ENCODE assay signal across 9 mouse cellular contexts in genomic region chr3:68563922-68564321, GRCm38 (mm10).
DNase-seq lines count a peak whose midpoint lies in the region; ATAC-seq lines count a peak whose summit lies in the region.
"Had no signal": no experiment of that assay in that cellular context is flagged by ENCODE, and none has a peak within 500 bp of the region (broad histone marks: within the 10 kb centered on the region; RNA-seq: fewer than 3 reads in every experiment).

No protein-coding gene starts in this region.

- H3K4me1 ChIP-seq in hindbrain, embryonic 13.5 days (replicated peaks) = peaks cover 33% of the 10 kb centered on the region
- H3K4me1 ChIP-seq in hindbrain, embryonic 11.5 days (replicated peaks; ENCODE audit: control insufficient read depth, insufficient read depth, low read length) = no peaks in the 10 kb centered on the region
- H3K4me1 ChIP-seq: limb, embryonic 15.5 days had no signal

- H3K27ac ChIP-seq in hindbrain, embryonic 13.5 days = no peak overlapping the region
- H3K27ac ChIP-seq in hindbrain, embryonic 11.5 days (ENCODE audit: low read depth, low read length) = no peak overlapping the region
- H3K27ac ChIP-seq: limb, embryonic 15.5 days had no signal

- H3K36me3 ChIP-seq in hindbrain, embryonic 13.5 days = no peaks in the 10 kb centered on the region
- no peaks in the 10 kb centered on the region for H3K36me3 ChIP-seq in hindbrain, embryonic 11.5 days (ENCODE audit: control insufficient read depth, insufficient read depth, low read length)
- H3K36me3 ChIP-seq: limb, embryonic 15.5 days had no signal

- ATAC-seq in hindbrain, embryonic 13.5 days (ENCODE audit: low FRiP score) = 0 out of 2 replicates have a peak, but pooled peaks have one; percentile 58
- no peak for ATAC-seq in hindbrain, embryonic 11.5 days (ENCODE audit: low FRiP score)

- 65% methylated on average over 8 of the region's 8 CpGs for WGBS in hindbrain, embryonic 13.5 days
- whole genome bisulfite sequencing in hindbrain, embryonic 11.5 days = 81% methylated on average over 8 of the region's 8 CpGs

- 0 out of 2 replicates have a peak overlapping the region, but pooled peaks have one; percentile 15 for H3K4me2 ChIP-seq in hindbrain, embryonic 13.5 days
- no peak overlapping the region for H3K4me2 ChIP-seq in hindbrain, embryonic 11.5 days (replicated peaks; ENCODE audit: low read depth, low read length)
- H3K4me2 ChIP-seq: limb, embryonic 15.5 days had no signal

- H3K9me3 ChIP-seq in hindbrain, embryonic 13.5 days = no peaks in the 10 kb centered on the region
- no peaks in the 10 kb centered on the region for H3K9me3 ChIP-seq in hindbrain, embryonic 11.5 days (ENCODE audit: control insufficient read depth, low read length)
- H3K9me3 ChIP-seq: limb, embryonic 15.5 days had no signal

- no peak overlapping the region for H3K9ac ChIP-seq in hindbrain, embryonic 13.5 days
- H3K9ac ChIP-seq in hindbrain, embryonic 11.5 days (ENCODE audit: low read depth, low read length) = no peak overlapping the region
- H3K9ac ChIP-seq: limb, embryonic 15.5 days had no signal

- no peak overlapping the region for H3K4me3 ChIP-seq in hindbrain, embryonic 13.5 days
- H3K4me3 ChIP-seq in hindbrain, embryonic 11.5 days (ENCODE audit: low read depth, low read length) = no peak overlapping the region
- H3K4me3 ChIP-seq: limb, embryonic 15.5 days had no signal

- H3K27me3 ChIP-seq in hindbrain, embryonic 13.5 days = no peaks in the 10 kb centered on the region
- H3K27me3 ChIP-seq in hindbrain, embryonic 11.5 days (ENCODE audit: control insufficient read depth, insufficient read depth, low read length) = no peaks in the 10 kb centered on the region
- H3K27me3 ChIP-seq: limb, embryonic 15.5 days had no signal

- DNase-seq in hindbrain, embryonic 11.5 days (ENCODE audit: low spot score) = no peak
- peak; percentile 79 for DNase-seq in 416B (ENCODE audit: low read depth)
- DNase-seq in adrenal gland, adult 8-10 months = peak; percentile 67
- peak; percentile 63 for DNase-seq in heart, postnatal 4 days
- DNase-seq in c-Kit-positive CD71-positive TER-119-positive erythroid progenitor cells, embryonic 14.5 days (ENCODE audit: low spot score) = no peak
- no peak for DNase-seq in spleen, postnatal 36 days (ENCODE audit: low spot score in 2 of 2)
- DNase-seq in urinary bladder, adult 2 months (ENCODE audit: low spot score) = no peak

Comparison
In these comparisons a context has a peak if more than half of its experiments do, and no peak if none do; other contexts are left out.
1. DNase-seq: peak in 416B (single experiment), adrenal gland, adult 8-10 months (single experiment) and heart, postnatal 4 days (single experiment); none in hindbrain, embryonic 11.5 days (single experiment), c-Kit-positive CD71-positive TER-119-positive erythroid progenitor cells, embryonic 14.5 days (single experiment), spleen, postnatal 36 days (0 of 2) and urinary bladder, adult 2 months (single experiment).